Mouse (Mus musculus) B cell, adult 62 days (primary cell): ENCODE data around the gene Krt16. TPM values are rescaled to one million over a fixed set of nuclear protein-coding genes. Genes with fewer than 3 reads are reported as not detected.

ENCODE experiments used
- total RNA-seq: library from RNA; stranded (reverse); gene quantifications from 4 replicates; pipeline ENCODE4 v1.2.4, GENCODE M21; 2023

Krt16 gene
- total RNA-seq, result not detected in 4 replicates

GRCm38 (mm10) chr11:100248852-100249465, at the start of gene Krt16:
Gene Krt16 (minus strand): TSS chr11:100248902.

DNA sequence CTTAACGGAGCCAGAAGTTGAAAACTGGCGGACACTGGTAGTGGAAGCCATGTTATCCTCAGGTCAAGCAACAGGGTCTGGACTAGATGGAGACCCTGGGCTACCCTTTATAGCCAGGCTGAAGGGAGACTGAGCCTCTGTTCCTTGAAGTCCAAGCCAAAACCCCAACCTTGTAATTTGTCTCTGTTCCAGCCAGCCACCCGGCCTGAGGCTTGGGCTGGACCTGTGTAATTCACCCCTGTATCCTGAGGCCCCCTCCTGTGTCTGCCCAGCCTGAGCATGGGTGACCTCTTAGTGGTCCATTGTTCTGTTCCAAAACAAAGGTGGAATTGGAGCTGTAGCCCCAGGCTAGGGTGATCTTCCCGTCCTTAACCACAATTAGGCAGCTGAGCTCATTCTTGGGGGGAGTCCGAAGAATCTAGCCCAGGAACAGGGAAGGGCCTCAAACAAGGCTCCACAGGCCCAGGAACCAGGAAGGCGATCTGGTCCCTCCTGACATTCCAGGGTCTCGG, 21.2 kb upstream of the Krt16 start, which contains the start of gene Krt42:
Krt42 (minus strand) TSS at position 51 of the 512 bp plus-strand sequence.

DNA sequence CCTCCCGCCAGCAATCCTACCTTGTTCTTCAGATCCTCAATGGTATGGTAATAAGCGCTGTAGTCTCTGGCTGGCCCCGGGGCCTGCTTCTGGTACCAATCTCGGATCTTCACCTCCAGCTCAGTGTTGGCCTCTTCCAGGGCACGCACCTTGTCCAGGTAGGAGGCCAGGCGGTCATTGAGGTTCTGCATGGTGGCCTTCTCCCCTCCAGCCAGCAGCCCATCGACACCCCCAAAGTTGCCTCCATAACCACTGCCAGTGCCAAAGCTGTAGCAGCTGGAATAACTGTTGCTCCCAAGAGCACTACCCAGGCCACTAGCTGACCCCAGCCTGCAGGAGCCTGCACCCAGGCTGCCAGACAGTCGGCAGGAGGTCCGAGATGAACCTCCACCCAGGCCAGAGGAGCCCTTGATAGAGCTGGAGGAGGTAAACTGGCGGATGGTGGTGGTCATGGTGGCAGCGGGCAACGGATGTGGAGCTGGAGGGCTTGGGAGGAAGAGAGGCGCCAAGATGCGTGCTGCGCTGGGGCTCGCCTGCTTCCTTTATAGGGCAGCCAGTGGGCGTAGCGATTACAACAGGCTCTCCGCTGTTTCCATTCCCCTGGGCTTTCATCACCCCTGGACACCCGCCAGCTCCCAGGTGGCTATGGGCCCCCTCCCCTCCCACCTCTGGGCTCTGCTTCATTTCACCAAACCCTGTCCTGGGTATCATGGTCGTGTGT, 12.0 kb upstream of the Krt16 start, which contains the start of gene Krt17:
Krt17 (minus strand) TSS at position 516 of the 721 bp plus-strand sequence.

DNA sequence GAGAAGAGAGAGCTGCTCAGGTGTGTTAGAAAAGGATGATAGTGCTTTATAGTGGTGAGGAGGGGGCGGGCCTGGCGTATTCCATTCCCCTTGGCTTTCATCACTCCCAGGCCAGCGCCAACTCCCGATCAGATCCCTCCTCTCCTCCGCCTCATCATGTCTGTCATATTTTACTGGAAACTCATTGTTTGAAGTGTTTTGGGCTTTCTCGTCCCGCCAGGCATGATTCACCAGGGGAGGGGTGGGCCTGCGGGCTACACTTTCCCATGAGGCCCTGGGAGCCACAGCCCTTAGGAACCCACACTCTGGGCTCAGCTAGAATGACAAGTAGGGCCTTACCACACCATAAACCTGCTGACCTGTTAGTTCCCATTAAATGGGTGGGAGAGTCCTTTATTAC, 41.2 kb downstream of the Krt16 start, which contains the start of gene Krt14:
Krt14 (minus strand) TSS at position 51 of the 400 bp plus-strand sequence.

Other genes starting within 250 kb of the Krt16 start
- not detected in 4 replicates for gene Krt33a, start 232.7 kb downstream of the Krt16 start, total RNA-seq
- not detected in 4 replicates for gene Krt33b, start 219.0 kb downstream of the Krt16 start, total RNA-seq
- not detected in 4 replicates for gene Krt34, start 207.3 kb downstream of the Krt16 start, total RNA-seq
- gene Krt31, start 198.4 kb downstream of the Krt16 start, total RNA-seq, result not detected in 4 replicates
- not detected in 4 replicates for gene Krt32, start 160.7 kb downstream of the Krt16 start, total RNA-seq
- not detected in 4 replicates for gene Krt35, start 152.7 kb downstream of the Krt16 start, total RNA-seq
- not detected in 4 replicates for gene Krt36, start 143.3 kb downstream of the Krt16 start, total RNA-seq
- not detected in 4 replicates for gene Krt13, start 127.3 kb downstream of the Krt16 start, total RNA-seq
- gene Krt15, start 113.0 kb downstream of the Krt16 start, total RNA-seq, result not detected in 4 replicates
- gene Krt19, start 100.2 kb downstream of the Krt16 start, total RNA-seq, result 0.47 TPM in 1 of 4 replicates, not detected in the others
- gene Krt9, start 55.7 kb downstream of the Krt16 start, total RNA-seq, result not detected in 4 replicates
- gene Krt14, start 41.4 kb downstream of the Krt16 start, total RNA-seq, result not detected in 4 replicates
- not detected in 4 replicates for gene Krt17, start 12.1 kb upstream of the Krt16 start, total RNA-seq
- gene Krt42, start 21.0 kb upstream of the Krt16 start, total RNA-seq, result not detected in 4 replicates
- gene Eif1, start 71.0 kb upstream of the Krt16 start, total RNA-seq, result 2,416 to 2,657 TPM (median 2,512 TPM) in 4 replicates
- gene Gast, start 85.5 kb upstream of the Krt16 start, total RNA-seq, result not detected in 4 replicates
- gene Hap1, start 107.2 kb upstream of the Krt16 start, total RNA-seq, result 2.0 to 2.6 TPM (median 2.2 TPM) in 4 replicates
- 16.0 to 25.3 TPM (median 21.5 TPM) in 4 replicates for gene Jup, start 148.9 kb upstream of the Krt16 start, total RNA-seq
- not detected in 4 replicates for gene P3h4, start 165.9 kb upstream of the Krt16 start, total RNA-seq
- gene Fkbp10, start 166.8 kb upstream of the Krt16 start, total RNA-seq, result not detected in 4 replicates
- 53.2 to 65.6 TPM (median 58.2 TPM) in 4 replicates for gene Nt5c3b, start 192.9 kb upstream of the Krt16 start, total RNA-seq
- gene Klhl10, start 193.0 kb upstream of the Krt16 start, total RNA-seq, result 1.5 to 2.8 TPM (median 2.3 TPM) in 4 replicates
- 20.2 to 23.6 TPM (median 21.0 TPM) in 4 replicates for gene Klhl11, start 223.8 kb upstream of the Krt16 start, total RNA-seq